Mouse (Mus musculus): ENCODE data around the gene Ccdc54.

GRCm38 (mm10) chr16:50601947-50602346 lies 11.0 kb upstream of the Ccdc54 start:
- TF ChIP-seq CTCF (IDR thresholded peaks at IDR 0.05; ENCODE audit: low read depth) (no peak), EP300 (optimal IDR thresholded peaks at IDR 0.05) (no peak)

Measured in stomach, postnatal 0 days (tissue).